Mouse (Mus musculus) neural tube, embryonic 12.5 days (tissue): ENCODE data around the gene Sbno2. TPM values are rescaled to one million over a fixed set of nuclear protein-coding genes. Genes with fewer than 3 reads are reported as not detected.
"Not testable (repeated sequence)": the region's sequence is repeated elsewhere in the genome, so short reads cannot be mapped to it uniquely, and the experiment has no call there.

ENCODE experiments used
- ATAC-seq: fragments of 200-750 bp; cut with Nextera tagmentation; 2 replicates; pipeline ENCODE4 v1.8.0; 2017; ENCODE audit warnings: low read depth, mild to moderate bottlenecking, moderate TSS enrichment, moderate library complexity; ENCODE audit not compliant: low FRiP score
- H3K27ac ChIP-seq: fragments of 300-500 bp; sonication (generic); 2 replicates; pipeline ENCODE4 v1.5.1; 2016
- H3K27me3 ChIP-seq: fragments of 300-500 bp; sonication (generic); replicated peaks from 2 replicates; pipeline ENCODE4 v1.6.1; 2016; ENCODE audit warnings: mild to moderate bottlenecking
- H3K36me3 ChIP-seq: fragments of 300-500 bp; sonication (generic); 2 replicates; pipeline ENCODE4 v1.6.1; 2016; ENCODE audit warnings: mild to moderate bottlenecking
- H3K4me1 ChIP-seq: fragments of 300-500 bp; sonication (generic); 2 replicates; pipeline ENCODE4 v1.6.1; 2016
- H3K4me2 ChIP-seq: fragments of 300-500 bp; sonication (generic); replicated peaks from 2 replicates; pipeline ENCODE4 v1.6.1; 2016; ENCODE audit warnings: mild to moderate bottlenecking
- H3K4me3 ChIP-seq: fragments of 300-500 bp; sonication (generic); 2 replicates; pipeline ENCODE4 v1.5.1; 2016
- H3K9ac ChIP-seq: fragments of 300-500 bp; sonication (generic); 2 replicates; pipeline ENCODE4 v1.6.1; 2016; ENCODE audit warnings: mild to moderate bottlenecking
- H3K9me3 ChIP-seq: fragments of 300-500 bp; sonication (generic); 2 replicates; pipeline ENCODE4 v1.6.1; 2016; ENCODE audit warnings: mild to moderate bottlenecking
- WGBS: fragments of 180-500 bp; shearing (Covaris S2); methylation state at CpG from one replicate; pipeline ENCODE4 v1.1.7; 2016; 5-methylcytosine and 5-hydroxymethylcytosine counted together
- polyA plus RNA-seq: library from polyadenylated mRNA; unstranded; fragments of >200 nt; fragmentation: Nextera tagmentation; extraction: Ambion mirVana; gene quantifications from 2 replicates; pipeline ENCODE4 v1.2.1, GENCODE M21; 2016

Sbno2 gene
- polyA plus RNA-seq, 1 experiment from 2014 or later: 15.1 TPM

DNA sequence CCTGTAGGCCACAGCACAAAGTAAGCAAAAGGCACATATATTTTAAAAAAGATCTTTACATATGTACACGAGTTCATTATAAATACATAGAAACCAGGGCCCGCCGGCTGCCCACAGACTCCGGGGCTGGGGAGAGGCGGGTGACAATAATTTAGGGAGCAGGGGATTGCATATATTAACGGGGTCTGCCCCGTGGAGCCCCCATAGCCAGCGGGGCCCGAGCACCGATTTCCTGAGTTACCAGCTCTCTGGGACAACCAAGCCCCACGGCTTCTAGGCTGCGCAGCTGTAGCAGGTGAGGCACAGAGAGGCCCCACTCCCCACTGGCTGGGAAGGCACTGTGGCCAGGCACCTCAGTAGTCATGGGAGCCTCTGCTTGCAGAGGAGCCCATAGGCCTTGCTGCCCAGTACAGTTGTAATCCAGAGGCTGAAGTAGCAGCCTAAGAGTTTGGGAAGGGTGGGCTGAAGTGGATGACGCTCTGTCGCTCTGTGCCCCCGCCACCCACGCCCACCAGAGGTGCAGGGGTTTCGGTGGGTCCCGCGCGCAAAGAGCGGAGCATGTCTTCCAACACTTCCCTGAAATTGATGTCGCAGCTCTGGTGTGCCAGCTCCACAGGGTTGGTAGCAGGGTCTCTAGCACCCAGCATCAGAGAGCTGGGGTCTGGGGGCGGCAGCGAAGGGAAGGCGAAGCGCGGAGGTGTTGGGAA lies 48.2 kb downstream of the Sbno2 start:
- H3K27me3 ChIP-seq: no peaks in the 10 kb centered on the region
- peaks cover 56% of the 10 kb centered on the region for H3K36me3 ChIP-seq
- H3K9me3 ChIP-seq: no peaks in the 10 kb centered on the region
- ATAC-seq: no peak
- H3K4me1 ChIP-seq: peaks cover 14% of the 10 kb centered on the region
- no peak overlapping the region for H3K4me2 ChIP-seq
- H3K4me3 ChIP-seq: no peak overlapping the region
- 93% methylated on average over 27 of the region's 27 CpGs for WGBS
- no peak overlapping the region for H3K9ac ChIP-seq
- no peak overlapping the region for H3K27ac ChIP-seq

DNA sequence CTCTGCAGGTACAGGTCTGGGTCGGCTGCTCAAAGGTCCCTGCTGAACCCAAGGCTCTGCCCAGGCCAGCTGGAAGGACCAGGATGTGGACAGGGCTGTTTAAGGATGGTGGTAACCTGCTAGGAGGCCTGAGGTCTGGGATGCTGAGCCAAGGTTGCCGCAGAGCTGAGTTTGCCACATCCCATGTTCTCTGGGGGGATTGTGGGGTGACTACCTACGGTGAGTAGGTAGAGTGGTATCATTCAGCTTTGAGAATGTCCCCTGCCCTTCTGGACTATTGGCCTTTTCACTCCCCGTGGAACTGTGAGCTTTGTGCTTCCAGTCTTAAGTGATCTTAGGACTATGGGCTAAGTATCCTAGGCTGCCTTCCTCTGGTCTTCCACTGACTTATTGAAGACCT lies 48.9 kb downstream of the Sbno2 start:
- no peak overlapping the region for H3K4me2 ChIP-seq
- H3K4me1 ChIP-seq: peaks cover 18% of the 10 kb centered on the region
- peaks cover 50% of the 10 kb centered on the region for H3K36me3 ChIP-seq
- no peaks in the 10 kb centered on the region for H3K9me3 ChIP-seq
- no peak overlapping the region for H3K27ac ChIP-seq
- H3K27me3 ChIP-seq: no peaks in the 10 kb centered on the region
- 92% methylated on average over 4 of the region's 4 CpGs for WGBS
- no peak overlapping the region for H3K9ac ChIP-seq
- H3K4me3 ChIP-seq: no peak overlapping the region
- ATAC-seq: no peak

DNA sequence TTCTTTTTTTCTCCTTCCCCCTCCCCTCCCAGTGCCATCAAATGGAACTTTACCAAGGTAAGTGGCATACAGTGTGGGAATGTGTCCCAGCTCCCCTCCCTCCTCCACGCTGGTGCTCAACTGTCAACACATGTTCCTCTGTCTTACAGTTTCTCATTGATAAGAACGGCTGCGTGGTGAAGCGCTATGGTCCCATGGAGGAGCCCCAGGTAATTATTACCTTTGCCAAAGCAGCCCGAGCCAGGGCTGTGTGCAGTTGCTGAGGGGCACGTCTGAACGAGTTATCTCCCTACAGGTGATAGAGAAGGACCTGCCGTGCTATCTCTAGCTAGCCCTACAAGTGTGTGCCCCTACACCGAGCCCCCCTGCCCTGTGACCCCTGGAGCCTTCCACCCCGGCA lies 49.5 kb downstream of the Sbno2 start:
- Histone ChIP-seq H3K4me1 (peaks cover 22% of the 10 kb centered on the region), H3K36me3 (peaks cover 44% of the 10 kb centered on the region), H3K27ac (no peak overlapping the region), H3K4me2 (peak overlapping the region; percentile 72; the same call in 1 of the 2 replicates), H3K9ac (no peak overlapping the region), H3K9me3 (no peaks in the 10 kb centered on the region), H3K27me3 (no peaks in the 10 kb centered on the region), H3K4me3 (no peak overlapping the region)
- ATAC-seq: no peak
- WGBS: 92% methylated on average over 9 of the region's 10 CpGs

DNA sequence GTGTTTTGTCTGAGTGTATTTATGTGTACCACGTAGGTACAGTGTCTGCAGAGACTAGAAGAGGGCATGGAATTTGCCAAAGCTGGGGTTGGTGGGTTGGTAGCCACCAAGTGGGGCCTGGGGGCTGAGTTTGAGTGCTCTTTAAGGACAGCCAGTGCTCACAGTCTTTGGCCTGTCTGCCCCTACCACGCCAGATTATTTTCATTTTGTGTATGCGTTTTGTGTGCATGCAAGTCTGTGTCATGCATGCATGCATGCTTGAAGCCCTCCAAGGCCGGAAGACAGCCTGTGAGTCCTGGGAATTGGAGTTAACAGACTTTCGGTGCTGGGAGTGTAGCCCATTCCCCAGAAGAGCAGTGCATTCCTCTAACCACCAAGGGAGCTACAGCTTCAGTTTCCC lies 50.0 kb downstream of the Sbno2 start:
- Histone ChIP-seq H3K9ac (peak overlapping the region; percentile 42; the same call in 1 of the 2 replicates), H3K4me2 (peak overlapping the region; percentile 72), H3K27ac (no peak overlapping the region), H3K4me3 (peak overlapping the region; percentile 8; the same call in 1 of the 2 replicates), H3K27me3 (no peaks in the 10 kb centered on the region), H3K36me3 (peaks cover 38% of the 10 kb centered on the region), H3K9me3 (no peaks in the 10 kb centered on the region), H3K4me1 (peaks cover 22% of the 10 kb centered on the region)
- no peak for ATAC-seq
- 87% methylated on average over 5 of the region's 5 CpGs for WGBS

- H3K27ac ChIP-seq: not testable (repeated sequence)
Measured at GRCm38 (mm10) chr10:80054911-80055310, 50.5 kb downstream of the Sbno2 start.

DNA sequence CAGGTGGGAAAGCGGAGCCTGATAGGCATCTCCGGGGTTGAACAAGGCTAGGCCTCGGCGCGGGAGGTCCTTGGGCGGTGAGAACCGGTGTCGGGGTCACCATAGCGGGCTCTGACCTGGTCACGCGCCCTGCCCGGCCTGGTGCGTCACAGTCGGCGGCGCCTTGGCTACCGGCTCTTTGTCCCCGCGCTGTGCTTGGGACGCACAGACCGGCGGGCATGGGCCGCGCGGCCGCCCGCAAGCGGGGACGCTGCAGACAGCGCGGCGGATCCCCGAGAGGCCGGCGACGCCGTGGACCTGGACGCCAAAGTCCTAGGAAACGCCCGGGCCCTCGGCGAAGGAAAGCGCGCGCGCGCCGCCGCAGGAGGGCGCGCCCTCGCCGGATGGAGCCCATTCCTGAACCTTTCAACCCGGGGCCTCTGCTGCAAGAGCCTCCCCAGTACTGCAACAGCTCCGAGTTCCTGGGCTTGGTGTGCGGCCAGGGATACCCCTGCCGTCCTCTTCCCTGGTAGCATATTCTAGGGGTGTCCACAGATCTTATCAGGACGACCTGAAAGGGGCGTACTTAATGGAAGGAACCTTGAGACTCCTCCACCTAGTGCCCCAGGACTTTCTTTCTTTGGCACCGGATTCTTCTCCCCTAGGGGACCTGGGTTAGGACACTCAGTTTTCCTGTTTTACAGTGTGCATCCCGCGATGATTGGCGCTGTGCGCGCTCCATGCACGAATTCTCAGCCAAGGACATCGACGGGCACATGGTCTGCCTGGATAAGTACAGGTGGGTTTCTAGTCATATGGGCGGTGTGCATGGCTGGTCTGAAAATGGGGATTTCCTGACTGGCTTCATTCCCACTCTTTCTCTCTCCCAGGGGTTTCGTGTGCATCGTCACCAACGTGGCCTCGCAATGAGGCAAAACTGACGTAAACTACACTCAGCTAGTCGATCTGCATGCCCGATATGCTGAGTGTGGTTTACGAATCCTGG lies 51.2 kb downstream of the Sbno2 start:
- Histone ChIP-seq H3K27ac (peak overlapping the region; percentile 94), H3K27me3 (no peaks in the 10 kb centered on the region), H3K4me3 (peak overlapping the region; percentile 91), H3K4me2 (peak overlapping the region; percentile 72), H3K36me3 (peaks cover 29% of the 10 kb centered on the region), H3K4me1 (peaks cover 22% of the 10 kb centered on the region), H3K9ac (peak overlapping the region; percentile 94), H3K9me3 (no peaks in the 10 kb centered on the region)
- 2% methylated on average over 76 of the region's 77 CpGs for WGBS
- ATAC-seq: peak; percentile 49

More at GRCm38 (mm10) chr10:80054911-80055310, 50.5 kb downstream of the Sbno2 start:
- 38% methylated on average over 3 of the region's 3 CpGs for WGBS
- H3K4me2 ChIP-seq: peak overlapping the region; percentile 72
- peaks cover 22% of the 10 kb centered on the region for H3K4me1 ChIP-seq
- peaks cover 34% of the 10 kb centered on the region for H3K36me3 ChIP-seq
- not testable (repeated sequence) for H3K27me3 ChIP-seq, ATAC-seq, H3K9me3 ChIP-seq
- H3K4me3 ChIP-seq: peak overlapping the region; percentile 91
- H3K9ac ChIP-seq: peak overlapping the region; percentile 94; the same call in 1 of the 2 replicates

- peaks cover 25% of the 10 kb centered on the region for H3K4me1 ChIP-seq
- ATAC-seq: peak; percentile 94
- peak overlapping the region; percentile 94 for H3K27ac ChIP-seq
- peak overlapping the region; percentile 72 for H3K4me2 ChIP-seq
- under 1% methylated on average over 47 of the region's 47 CpGs for WGBS
- no peaks in the 10 kb centered on the region for H3K27me3 ChIP-seq
- H3K9me3 ChIP-seq: no peaks in the 10 kb centered on the region
- H3K4me3 ChIP-seq: peak overlapping the region; percentile 91
- H3K36me3 ChIP-seq: peaks cover 24% of the 10 kb centered on the region
- peak overlapping the region; percentile 94 for H3K9ac ChIP-seq
Measured at GRCm38 (mm10) chr10:80053259-80053780, 52.1 kb downstream of the Sbno2 start.

GRCm38 (mm10) chr10:80052374-80052764 lies 53.0 kb downstream of the Sbno2 start:
- ATAC-seq: no peak
- 82% methylated on average over 5 of the region's 5 CpGs for WGBS

GRCm38 (mm10) chr10:80051618-80052373 lies 53.6 kb downstream of the Sbno2 start:
- H3K9ac ChIP-seq: 0 out of 2 replicates have a peak overlapping the region, but pooled peaks have one; percentile 21
- 32% methylated on average over 14 of the region's 14 CpGs for WGBS
- H3K36me3 ChIP-seq: peaks cover 9% of the 10 kb centered on the region
- H3K4me3 ChIP-seq: no peak overlapping the region
- H3K4me2 ChIP-seq: no peak overlapping the region
- H3K4me1 ChIP-seq: peaks cover 34% of the 10 kb centered on the region
- H3K9me3 ChIP-seq: no peaks in the 10 kb centered on the region
- no peak overlapping the region for H3K27ac ChIP-seq
- ATAC-seq: no peak
- no peaks in the 10 kb centered on the region for H3K27me3 ChIP-seq

More at GRCm38 (mm10) chr10:80052374-80052764, 53.0 kb downstream of the Sbno2 start:
- no peaks in the 10 kb centered on the region for H3K27me3 ChIP-seq
- no peaks in the 10 kb centered on the region for H3K9me3 ChIP-seq
- no peak overlapping the region for H3K4me3 ChIP-seq
- peaks cover 33% of the 10 kb centered on the region for H3K4me1 ChIP-seq
- H3K27ac ChIP-seq: no peak overlapping the region
- H3K36me3 ChIP-seq: peaks cover 14% of the 10 kb centered on the region
- H3K4me2 ChIP-seq: no peak overlapping the region
- H3K9ac ChIP-seq: no peak overlapping the region

- Histone ChIP-seq H3K4me3 (no peak overlapping the region), H3K4me2 (no peak overlapping the region), H3K36me3 (peaks cover 3% of the 10 kb centered on the region), H3K9ac (no peak overlapping the region), H3K27me3 (no peaks in the 10 kb centered on the region), H3K27ac (no peak overlapping the region), H3K9me3 (no peaks in the 10 kb centered on the region), H3K4me1 (peaks cover 34% of the 10 kb centered on the region)
- ATAC-seq: no peak
- WGBS: 18% methylated on average over 15 of the region's 15 CpGs
Measured at GRCm38 (mm10) chr10:80050885-80051617, 54.3 kb downstream of the Sbno2 start.

- H3K4me2 ChIP-seq: no peak overlapping the region
- no peak for ATAC-seq
- no peak overlapping the region for H3K9ac ChIP-seq
- H3K4me3 ChIP-seq: no peak overlapping the region
- no peaks in the 10 kb centered on the region for H3K9me3 ChIP-seq
- H3K4me1 ChIP-seq: peaks cover 30% of the 10 kb centered on the region
- 13% methylated on average over 6 of the region's 6 CpGs for whole genome bisulfite sequencing
- no peaks in the 10 kb centered on the region for H3K27me3 ChIP-seq
- no peaks in the 10 kb centered on the region for H3K36me3 ChIP-seq
- no peak overlapping the region for H3K27ac ChIP-seq
Measured at GRCm38 (mm10) chr10:80050244-80050643, 55.1 kb downstream of the Sbno2 start.
